Mouse (Mus musculus) right cerebral cortex, postnatal 10 days (tissue): ENCODE results near the gene Cul1.
A peak's percentile ranks its signal among the peaks of the same experiment; 100 is the strongest.
"Not testable (repeated sequence)": the region's sequence is repeated elsewhere in the genome, so short reads cannot be mapped to it uniquely, and the experiment has no call there.

Experiments
- DNase-seq, 2 experiments: peaks; one replicate each; pipeline ENCODE4 v3.0.0; 2021; ENCODE audit warnings: low spot score in 2 of 2

Cul1 gene

DNA sequence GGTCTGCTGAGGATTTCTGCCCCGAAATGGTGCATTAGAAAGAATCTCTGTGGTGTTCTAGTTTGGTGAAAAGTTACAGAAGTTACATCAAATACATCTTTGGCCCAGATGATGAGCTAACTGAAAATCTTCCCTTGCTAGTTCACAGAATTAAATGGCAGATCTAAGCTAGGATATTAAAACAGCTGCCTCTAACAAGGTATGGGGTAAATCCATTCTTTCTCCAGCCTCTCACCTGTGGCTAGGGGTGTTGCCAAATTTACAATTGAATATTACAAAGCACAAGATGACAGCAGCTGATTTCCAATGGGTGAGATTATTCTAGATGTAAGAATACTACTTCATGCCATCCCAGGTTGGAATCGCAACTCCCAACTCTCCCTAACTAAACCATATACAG is at the start of gene Cul1:
Cul1 (plus strand) TSS at position 301 of the 400 bp plus-strand sequence.
- DNase-seq, result no peak

- DNase-seq, result peak; percentile 50 to 51
Measured at GRCm38 (mm10) chr6:47404419-47405382, 48.5 kb upstream of the Cul1 start.

DNA sequence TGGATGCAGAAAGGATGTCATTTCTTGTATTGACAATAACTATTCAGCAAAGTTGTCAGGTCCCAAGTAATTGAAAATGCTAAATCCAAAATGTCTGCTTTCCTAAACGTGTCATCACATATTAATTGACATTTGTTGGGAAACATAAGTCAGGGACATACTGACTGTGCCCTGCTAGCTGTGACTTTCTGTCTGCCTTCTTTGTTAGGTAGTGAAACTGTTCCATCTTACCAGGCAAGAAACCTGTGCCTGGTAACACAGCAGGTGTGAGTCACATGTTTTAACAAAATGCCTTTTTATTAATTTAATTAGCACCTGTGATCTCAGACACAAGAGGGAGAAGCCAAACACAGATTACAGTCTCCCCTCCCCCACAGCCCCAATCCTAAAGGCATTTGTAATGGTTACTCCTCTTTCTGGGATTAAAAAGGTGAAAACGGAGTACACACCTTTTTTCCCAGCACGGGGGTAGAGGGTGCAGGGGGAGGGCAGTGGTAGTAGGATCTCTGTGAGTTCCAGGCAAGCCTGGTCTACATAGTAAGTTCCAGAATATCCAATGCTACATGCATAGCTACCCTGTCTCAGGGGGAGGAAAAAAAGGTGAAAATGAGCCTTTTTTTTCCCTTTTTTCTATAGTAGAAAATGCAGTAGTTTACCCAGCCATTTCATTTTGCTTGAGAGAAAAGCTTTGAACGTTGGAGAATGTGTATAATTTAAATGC is 40.2 kb upstream of the Cul1 start:
- no peak for DNase-seq

DNA sequence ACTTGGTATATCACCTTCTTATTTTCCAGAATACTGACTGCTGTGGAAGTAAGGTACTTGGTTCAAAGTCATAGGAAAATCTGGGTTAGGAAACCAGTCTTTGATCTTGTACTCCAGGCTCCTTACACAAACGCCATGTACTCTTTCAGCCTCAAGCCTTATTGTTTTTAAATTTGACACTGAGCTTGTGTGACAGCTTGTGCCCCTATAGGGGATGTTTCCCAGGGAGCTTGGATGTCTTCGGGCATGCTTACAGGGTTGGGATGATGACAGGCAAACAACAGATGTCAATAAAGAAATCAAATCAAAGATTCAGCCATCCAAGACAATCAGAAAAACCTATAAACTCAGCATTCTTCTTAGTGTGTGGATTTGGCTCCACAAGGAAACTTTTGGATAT is 39.5 kb upstream of the Cul1 start:
- DNase-seq, result no peak

- DNase-seq, result no peak
Measured at GRCm38 (mm10) chr6:47418691-47419090, 34.5 kb upstream of the Cul1 start.

DNA sequence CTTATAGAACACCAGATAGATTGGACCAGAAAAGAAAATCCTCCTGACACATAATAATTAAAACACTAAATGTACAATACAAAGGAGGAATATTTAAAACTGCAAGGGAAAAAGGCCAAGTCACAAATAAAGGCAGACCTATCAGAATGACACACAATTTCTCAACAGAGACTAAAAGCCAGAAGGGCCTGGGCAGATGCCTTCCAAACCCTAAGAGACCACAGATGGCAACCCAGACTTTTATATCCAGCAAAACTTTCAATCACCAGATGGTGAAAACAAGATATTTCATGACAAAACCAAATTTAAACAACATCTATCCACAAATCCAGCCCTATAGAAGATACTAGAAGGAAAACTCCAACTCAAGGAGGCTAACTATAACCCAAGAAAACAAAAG is 33.0 kb upstream of the Cul1 start:
- DNase-seq, result no peak

GRCm38 (mm10) chr6:47421221-47421620 is 32.0 kb upstream of the Cul1 start:
- DNase-seq, result no peak

DNA sequence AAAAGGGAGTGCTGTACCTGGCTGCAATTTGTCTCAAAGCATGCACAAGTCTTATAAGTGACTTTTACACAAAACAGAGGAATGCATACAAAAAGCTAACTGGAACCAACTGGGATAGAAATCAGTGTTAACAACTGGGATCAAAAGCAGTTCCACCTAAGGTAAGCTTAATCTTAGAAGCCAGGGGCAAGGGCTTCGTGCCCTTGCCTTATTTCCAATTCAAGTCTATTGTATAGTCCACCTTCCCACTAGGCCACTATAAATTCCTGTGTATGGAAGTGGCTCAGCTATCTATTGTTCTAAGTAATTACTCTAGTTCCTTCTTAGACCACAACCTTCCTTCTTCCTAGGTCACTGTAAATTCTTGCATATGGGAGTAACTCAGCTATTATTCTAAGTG is 27.1 kb upstream of the Cul1 start:
- no peak for DNase-seq

DNA sequence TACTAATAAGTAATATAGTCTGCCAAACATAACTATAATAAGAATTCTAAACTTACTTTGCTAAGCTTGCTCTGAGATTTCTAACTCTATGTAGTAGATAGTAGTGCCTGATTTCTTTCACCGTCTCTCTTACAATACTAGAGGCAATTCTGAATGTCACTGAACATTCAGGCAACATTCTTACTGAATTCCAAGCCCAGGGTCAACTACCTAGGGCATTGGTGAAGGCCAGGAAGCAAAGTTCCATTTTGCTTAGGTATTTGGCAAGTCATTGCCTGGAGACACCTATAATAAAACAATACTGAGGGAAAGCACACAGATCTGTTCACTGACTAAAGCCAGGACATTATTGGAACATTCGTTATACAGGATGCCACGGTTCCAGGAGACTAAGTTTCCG is 26.6 kb upstream of the Cul1 start:
- not testable (repeated sequence) for DNase-seq

DNA sequence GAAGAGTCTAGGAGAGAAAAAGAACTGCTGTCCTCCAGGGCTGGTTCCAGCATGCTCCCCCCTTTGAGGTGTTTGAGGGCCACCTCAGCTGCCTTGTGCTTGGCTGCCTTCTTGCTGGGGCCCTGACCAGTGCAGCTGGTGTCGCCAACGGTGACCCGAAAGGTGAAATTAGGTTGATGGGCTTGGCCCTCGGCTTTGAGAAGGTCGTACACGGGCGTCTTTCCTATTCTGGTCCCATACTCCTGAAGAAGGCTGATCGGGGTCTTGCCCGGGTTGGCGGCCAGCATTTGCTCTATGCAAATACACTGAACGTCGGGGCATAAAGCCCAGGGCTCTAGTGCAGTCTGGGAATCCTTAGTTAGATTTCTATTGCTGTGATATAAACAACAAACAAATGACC is 20.4 kb upstream of the Cul1 start:
- not testable (repeated sequence) for DNase-seq

DNA sequence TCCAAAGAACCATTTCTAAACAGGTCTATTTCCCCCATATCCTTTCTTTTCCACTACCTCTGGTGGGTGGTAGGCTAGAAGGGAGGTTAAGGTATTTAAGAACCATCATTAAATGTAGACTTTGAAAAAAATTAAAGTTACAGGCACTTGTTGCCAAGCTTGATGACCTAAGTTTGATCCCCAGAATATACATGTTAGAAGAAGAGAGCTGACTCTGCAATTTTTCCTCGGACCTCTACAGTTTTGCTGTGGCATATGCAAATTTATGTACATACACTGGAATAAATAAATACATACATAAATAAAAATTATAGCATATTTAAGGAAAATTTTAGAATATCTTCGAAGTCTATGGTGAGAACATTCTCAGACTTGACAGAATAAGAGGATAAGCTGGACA is 13.1 kb upstream of the Cul1 start:
- DNase-seq, result no peak

DNA sequence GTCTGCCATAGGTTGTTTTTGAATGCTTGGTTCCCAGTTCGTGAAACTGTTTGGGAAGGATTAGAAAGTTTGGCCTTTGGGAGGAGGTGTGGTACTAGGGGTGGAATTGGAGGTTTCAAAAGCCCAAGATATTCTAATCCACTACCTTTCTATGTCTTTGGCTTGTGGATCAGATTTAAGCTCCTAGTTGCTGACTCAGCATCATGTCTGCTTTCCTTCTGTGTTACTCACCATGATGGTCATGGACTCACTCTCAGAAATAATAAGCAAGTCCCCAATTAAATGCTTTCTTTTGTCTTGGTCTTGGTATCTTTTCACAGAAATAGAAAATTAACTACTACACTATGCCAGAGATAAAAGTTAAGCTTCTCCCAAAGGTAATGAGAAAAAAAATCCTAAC is 5.5 kb upstream of the Cul1 start:
- DNase-seq, result no peak

GRCm38 (mm10) chr6:47453522-47454130 is 428 bp downstream of the Cul1 start:
- DNase-seq, result peak; percentile 61 to 65

DNA sequence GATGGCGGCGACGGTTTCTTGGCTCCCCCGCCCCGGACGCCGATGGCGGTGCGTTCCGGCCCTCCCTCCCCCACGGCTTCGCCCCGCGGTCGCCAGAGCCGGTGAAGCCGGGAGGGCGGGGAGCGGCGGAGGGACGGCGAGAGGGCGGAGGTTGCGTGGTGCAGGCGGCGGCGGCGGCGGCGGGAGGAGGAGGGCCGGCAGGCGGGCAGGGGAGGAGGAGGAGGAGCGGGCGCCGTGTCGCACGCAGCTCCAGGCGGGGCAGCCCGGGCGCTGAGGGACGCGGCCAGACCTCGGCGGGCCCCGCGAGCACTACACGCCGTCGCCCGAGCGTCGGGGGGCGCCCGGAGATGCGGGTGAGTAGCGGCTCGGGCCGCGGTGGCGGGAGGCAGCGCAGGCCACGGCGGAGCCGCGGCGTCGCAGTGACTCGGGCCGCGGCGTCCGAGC is 955 bp downstream of the Cul1 start:
- peak; percentile 79 to 81 for DNase-seq

GRCm38 (mm10) chr6:47454575-47455571 is 1.7 kb downstream of the Cul1 start:
- peak; percentile 59 to 75 for DNase-seq

DNA sequence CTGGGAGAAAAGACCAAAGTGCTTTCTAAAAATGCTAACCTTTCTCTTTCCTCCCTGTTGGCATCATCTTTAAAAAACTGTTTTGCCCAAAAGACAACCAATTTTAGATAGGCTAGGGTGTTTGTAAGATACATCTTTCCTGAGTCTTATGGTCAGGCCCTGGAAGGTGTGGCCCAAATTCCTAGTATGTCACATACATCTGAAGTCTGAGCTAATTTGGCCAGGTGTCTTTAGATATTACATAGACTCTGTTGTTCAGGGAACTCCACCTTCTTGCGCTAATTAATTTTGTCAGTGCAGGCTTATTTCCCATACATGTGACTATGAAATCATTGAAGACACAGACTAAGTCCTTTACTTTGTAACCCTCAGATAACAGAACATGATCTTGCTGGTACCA is 2.6 kb downstream of the Cul1 start:
- no peak for DNase-seq

- no peak for DNase-seq
Measured at GRCm38 (mm10) chr6:47456853-47457252, 3.7 kb downstream of the Cul1 start.

- DNase-seq, result no peak
Measured at GRCm38 (mm10) chr6:47465400-47465799, 12.2 kb downstream of the Cul1 start.

- DNase-seq, result no peak
Measured at GRCm38 (mm10) chr6:47466488-47466887, 13.3 kb downstream of the Cul1 start.

- DNase-seq, result no peak
Measured at GRCm38 (mm10) chr6:47467058-47467457, 13.9 kb downstream of the Cul1 start.

GRCm38 (mm10) chr6:47469760-47470159 is 16.6 kb downstream of the Cul1 start:
- no peak for DNase-seq
